Mouse (Mus musculus): Measurements from ENCODE around the gene Rab25. TPM values are rescaled to one million over a fixed set of nuclear protein-coding genes. Genes with fewer than 3 reads are reported as not detected.

The Rab25 gene
- polyA plus RNA-seq, 1 experiment from 2014 or later, result 79.5 TPM

DNA sequence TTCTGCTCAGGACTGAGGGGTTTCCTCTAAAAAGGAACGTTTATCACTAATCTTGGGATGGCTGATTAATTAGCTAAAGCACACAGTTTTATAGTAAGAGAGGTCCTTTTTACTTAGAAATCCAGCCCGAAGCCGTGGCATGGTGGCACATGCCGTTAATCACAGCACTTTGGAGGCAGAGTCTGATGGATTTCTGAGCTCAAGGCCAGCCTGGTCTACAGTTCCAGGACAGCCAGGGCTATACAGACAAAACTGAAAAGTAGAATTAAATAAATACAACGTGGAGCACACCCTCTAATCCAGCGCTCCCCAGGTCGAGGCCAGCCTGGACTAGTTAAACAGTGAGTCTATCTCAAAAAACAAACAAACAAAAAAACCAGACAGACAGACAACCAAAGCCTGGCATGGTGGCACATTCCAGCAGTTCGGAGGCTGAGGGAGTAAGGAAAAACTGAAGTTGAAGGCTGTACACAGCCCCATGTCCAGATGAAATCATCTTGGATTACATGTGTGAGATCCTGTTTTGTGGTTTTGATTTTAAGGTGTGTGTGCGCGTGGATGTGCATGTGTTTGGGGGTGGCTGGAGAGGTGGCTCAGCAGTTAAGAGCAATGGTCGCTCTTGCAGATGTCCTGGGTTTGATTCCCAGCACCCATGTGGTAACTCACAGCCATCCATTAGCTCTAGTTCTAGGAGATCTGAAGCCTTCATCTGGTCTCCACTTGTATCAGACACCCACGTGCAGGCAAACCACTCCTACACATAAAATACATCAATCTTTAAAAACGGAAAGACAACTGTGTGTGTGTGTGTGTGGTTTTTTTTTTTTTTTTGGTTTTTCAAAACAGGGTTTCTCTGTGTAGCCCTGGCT is 37.4 kb downstream of the Rab25 start:
- peaks cover 24% of the 10 kb centered on the region for H3K4me1 ChIP-seq (replicated peaks; ENCODE audit: control insufficient read depth, insufficient read depth, low read length)
- no peaks in the 10 kb centered on the region for H3K27me3 ChIP-seq (replicated peaks; ENCODE audit: control insufficient read depth, insufficient read depth, low read length)
- no peak for TF ChIP-seq CTCF (IDR thresholded peaks at IDR 0.05; ENCODE audit: low read depth)
- H3K4me2 ChIP-seq (replicated peaks; ENCODE audit: low read depth), result peak overlapping the region; percentile 65
- H3K27ac ChIP-seq (ENCODE audit: low read depth, low read length), result peak overlapping the region; percentile 80
- no peaks in the 10 kb centered on the region for H3K36me3 ChIP-seq (ENCODE audit: control insufficient read depth, insufficient read depth)
- no peak for ATAC-seq
- H3K9ac ChIP-seq (ENCODE audit: low read depth, low read length), result no peak overlapping the region; the same call in 1 of the 2 replicates
- H3K9me3 ChIP-seq (ENCODE audit: control insufficient read depth), result no peaks in the 10 kb centered on the region
- H3K4me3 ChIP-seq (ENCODE audit: low read depth, low read length), result peak overlapping the region; percentile 29
- 48% methylated on average over 13 of the region's 13 CpGs for WGBS

DNA sequence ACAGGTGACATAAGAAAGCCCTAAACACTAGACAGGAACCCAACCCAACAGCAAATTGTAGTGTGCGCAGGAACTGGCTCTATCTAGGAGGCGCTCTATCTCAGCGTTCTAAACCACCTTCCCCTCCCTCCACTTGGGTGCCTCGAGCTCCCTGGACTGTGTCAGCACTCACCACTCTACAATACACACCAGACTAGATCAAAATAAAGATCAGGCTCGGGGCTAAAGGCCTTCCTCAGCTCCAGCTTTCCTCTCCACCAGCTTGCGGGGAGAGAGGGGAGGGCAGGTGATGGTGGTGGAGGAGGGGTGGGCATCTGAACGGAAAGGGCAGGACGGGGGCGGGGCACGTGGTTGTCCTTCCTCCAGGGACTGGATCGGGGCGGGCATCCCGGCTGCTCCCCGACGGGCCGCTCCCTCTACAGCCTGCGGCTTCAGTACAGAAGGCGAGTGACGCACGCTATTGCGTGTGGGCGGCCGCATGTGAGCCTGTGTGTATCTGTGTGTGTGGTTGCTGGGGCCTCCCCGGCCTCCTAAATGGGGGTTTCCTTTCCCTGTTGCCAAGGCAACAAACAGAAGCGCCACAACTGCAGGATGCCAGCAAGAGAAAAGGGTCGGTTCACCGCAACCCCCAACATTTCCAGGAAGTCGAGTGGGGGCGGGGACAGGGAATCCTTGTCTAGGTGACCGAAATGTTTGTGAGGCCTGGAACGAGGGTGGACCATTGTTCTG is 38.2 kb downstream of the Rab25 start, which contains the start of gene Lmna:
Lmna (minus strand) TSS at position 265 of the 729 bp plus-strand sequence.
- Histone ChIP-seq H3K27me3 (replicated peaks; ENCODE audit: control insufficient read depth, insufficient read depth, low read length) (no peaks in the 10 kb centered on the region), H3K9me3 (ENCODE audit: control insufficient read depth) (no peaks in the 10 kb centered on the region), H3K4me3 (ENCODE audit: low read depth, low read length) (peak within 1 kb of the TSS; percentile 29), H3K4me1 (replicated peaks; ENCODE audit: control insufficient read depth, insufficient read depth, low read length) (peaks cover 18% of the 10 kb centered on the region), H3K9ac (ENCODE audit: low read depth, low read length) (peak within 1 kb of the TSS; percentile 28), H3K4me2 (replicated peaks; ENCODE audit: low read depth) (peak within 1 kb of the TSS; percentile 65), H3K27ac (ENCODE audit: low read depth, low read length) (peak within 1 kb of the TSS; percentile 80), H3K36me3 (ENCODE audit: control insufficient read depth, insufficient read depth) (no peaks in the 10 kb centered on the region)
- peak; percentile 93 for ATAC-seq
- WGBS, result under 1% methylated on average over 31 of the region's 31 CpGs
- peak; percentile 74 for TF ChIP-seq CTCF (IDR thresholded peaks at IDR 0.05; ENCODE audit: low read depth)

DNA sequence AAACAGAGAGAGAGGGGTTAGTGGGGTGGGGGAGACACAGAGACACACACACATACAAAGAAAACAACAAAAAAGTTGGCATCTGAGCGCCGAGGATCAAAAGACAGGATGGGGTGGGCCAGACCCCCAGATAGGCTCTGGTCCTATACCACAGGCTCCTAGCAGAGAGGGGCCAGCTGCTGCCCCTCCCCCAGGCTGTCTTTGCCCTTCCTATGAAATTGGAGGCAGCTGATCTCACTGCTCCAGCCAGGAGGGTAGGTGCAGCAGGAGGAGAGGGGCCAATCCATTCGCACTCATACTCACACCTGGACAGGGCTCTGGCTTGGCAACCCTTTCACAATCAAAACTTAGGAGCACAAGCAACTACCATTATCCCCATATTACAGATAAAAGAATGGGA is 38.9 kb downstream of the Rab25 start:
- Histone ChIP-seq H3K9me3 (ENCODE audit: control insufficient read depth) (no peaks in the 10 kb centered on the region), H3K27me3 (replicated peaks; ENCODE audit: control insufficient read depth, insufficient read depth, low read length) (no peaks in the 10 kb centered on the region), H3K4me1 (replicated peaks; ENCODE audit: control insufficient read depth, insufficient read depth, low read length) (peaks cover 12% of the 10 kb centered on the region), H3K9ac (ENCODE audit: low read depth, low read length) (peak overlapping the region; percentile 28; the same call in 1 of the 2 replicates), H3K4me2 (replicated peaks; ENCODE audit: low read depth) (peak overlapping the region; percentile 65), H3K36me3 (ENCODE audit: control insufficient read depth, insufficient read depth) (no peaks in the 10 kb centered on the region), H3K27ac (ENCODE audit: low read depth, low read length) (peak overlapping the region; percentile 80), H3K4me3 (ENCODE audit: low read depth, low read length) (peak overlapping the region; percentile 29)
- TF ChIP-seq CTCF (IDR thresholded peaks at IDR 0.05; ENCODE audit: low read depth), result no peak
- no peak for ATAC-seq
- 52% methylated on average over 3 of the region's 3 CpGs for WGBS

DNA sequence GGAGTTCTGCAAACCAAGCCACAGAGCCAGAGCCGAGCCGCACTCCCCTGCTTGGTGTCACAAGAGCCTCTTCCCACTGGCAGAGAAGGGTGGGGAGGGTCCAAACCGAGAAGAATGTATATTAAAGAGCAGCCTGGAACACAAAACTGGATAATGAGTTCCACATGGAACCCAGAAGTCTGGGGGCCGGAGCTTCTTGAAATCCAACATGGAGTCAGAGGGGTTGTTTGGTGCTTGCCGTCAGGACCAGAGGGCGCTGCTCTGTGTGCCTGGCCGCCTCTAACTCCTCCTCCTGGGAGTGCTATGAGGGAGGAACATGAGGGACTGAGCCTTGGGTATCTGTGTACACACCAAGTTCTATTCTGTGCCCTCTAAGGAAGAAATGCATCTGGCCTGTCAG is 42.3 kb downstream of the Rab25 start:
- no peaks in the 10 kb centered on the region for H3K27me3 ChIP-seq (replicated peaks; ENCODE audit: control insufficient read depth, insufficient read depth, low read length)
- H3K36me3 ChIP-seq (ENCODE audit: control insufficient read depth, insufficient read depth), result no peaks in the 10 kb centered on the region
- no peak overlapping the region for H3K9ac ChIP-seq (ENCODE audit: low read depth, low read length)
- no peak for TF ChIP-seq CTCF (IDR thresholded peaks at IDR 0.05; ENCODE audit: low read depth)
- no peak overlapping the region for H3K4me2 ChIP-seq (replicated peaks; ENCODE audit: low read depth)
- H3K27ac ChIP-seq (ENCODE audit: low read depth, low read length), result no peak overlapping the region
- H3K9me3 ChIP-seq (ENCODE audit: control insufficient read depth), result no peaks in the 10 kb centered on the region
- ATAC-seq, result no peak
- WGBS, result 60% methylated on average over 7 of the region's 7 CpGs
- H3K4me3 ChIP-seq (ENCODE audit: low read depth, low read length), result no peak overlapping the region
- peaks cover 4% of the 10 kb centered on the region for H3K4me1 ChIP-seq (replicated peaks; ENCODE audit: control insufficient read depth, insufficient read depth, low read length)

DNA sequence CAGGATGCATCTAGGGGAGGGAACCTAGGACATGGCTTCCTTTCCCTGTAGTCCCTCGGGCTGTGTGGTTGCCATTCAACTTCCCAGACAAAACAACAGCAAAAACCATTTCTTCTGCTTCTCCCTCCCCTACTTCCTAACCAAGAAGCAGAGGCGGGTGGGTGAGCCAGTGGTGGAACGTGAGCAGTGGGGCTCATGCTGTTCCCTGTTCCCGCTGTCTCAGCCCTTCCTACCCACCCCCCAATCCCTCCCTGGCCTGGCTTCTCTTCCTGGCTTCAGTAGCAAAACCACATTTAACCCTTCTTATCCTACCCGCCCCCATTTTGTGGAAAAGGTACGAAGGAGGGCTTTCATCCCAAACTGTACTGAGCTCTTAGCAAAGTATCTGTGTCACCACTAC is 43.0 kb downstream of the Rab25 start:
- Histone ChIP-seq H3K9me3 (ENCODE audit: control insufficient read depth) (no peaks in the 10 kb centered on the region), H3K27me3 (replicated peaks; ENCODE audit: control insufficient read depth, insufficient read depth, low read length) (no peaks in the 10 kb centered on the region), H3K4me2 (replicated peaks; ENCODE audit: low read depth) (no peak overlapping the region), H3K4me1 (replicated peaks; ENCODE audit: control insufficient read depth, insufficient read depth, low read length) (peaks cover 7% of the 10 kb centered on the region), H3K9ac (ENCODE audit: low read depth, low read length) (no peak overlapping the region), H3K36me3 (ENCODE audit: control insufficient read depth, insufficient read depth) (no peaks in the 10 kb centered on the region), H3K4me3 (ENCODE audit: low read depth, low read length) (no peak overlapping the region), H3K27ac (ENCODE audit: low read depth, low read length) (no peak overlapping the region)
- ATAC-seq, result no peak
- TF ChIP-seq CTCF (IDR thresholded peaks at IDR 0.05; ENCODE audit: low read depth), result no peak
- 71% methylated on average over 6 of the region's 6 CpGs for WGBS

Measured in intestine, postnatal 0 days (tissue).